Mouse (Mus musculus) embryonic facial prominence, embryonic 10.5 days (tissue): ENCODE data around the gene Jazf1. TPM values are rescaled to one million over a fixed set of nuclear protein-coding genes. Genes with fewer than 3 reads are reported as not detected.

ENCODE experiments used
- DNase-seq: peaks from one replicate; pipeline ENCODE4 v3.0.0-alpha.2; 2017; ENCODE audit warnings: low spot score
- H3K27ac ChIP-seq: fragments of 300-500 bp; sonication (generic); replicated peaks from 2 replicates; pipeline ENCODE4 v1.5.1; 2016; ENCODE audit warnings: mild to moderate bottlenecking
- H3K27me3 ChIP-seq: fragments of 300-500 bp; sonication (generic); replicated peaks from 2 replicates; pipeline ENCODE4 v1.6.1; 2016; ENCODE audit warnings: low read depth, mild to moderate bottlenecking; ENCODE audit not compliant: poor library complexity, severe bottlenecking
- H3K36me3 ChIP-seq: fragments of 300-500 bp; sonication (generic); replicated peaks from 2 replicates; pipeline ENCODE4 v1.6.1; 2016; ENCODE audit warnings: mild to moderate bottlenecking, moderate library complexity
- H3K4me1 ChIP-seq: fragments of 300-500 bp; sonication (generic); 2 replicates; pipeline ENCODE4 v1.6.1; 2016
- H3K4me3 ChIP-seq: fragments of 300-500 bp; sonication (generic); 2 replicates; pipeline ENCODE4 v1.5.1; 2016; ENCODE audit warnings: mild to moderate bottlenecking, moderate library complexity
- H3K9me3 ChIP-seq: fragments of 300-500 bp; sonication (generic); 2 replicates; pipeline ENCODE4 v1.6.1; 2016; ENCODE audit warnings: mild to moderate bottlenecking
- WGBS: fragments of 180-500 bp; shearing (Covaris S2); methylation state at CpG from one replicate; pipeline ENCODE4 v1.1.7; 2016; 5-methylcytosine and 5-hydroxymethylcytosine counted together
- polyA plus RNA-seq: library from polyadenylated mRNA; unstranded; fragments of >200 nt; fragmentation: Nextera tagmentation; extraction: Ambion mirVana; gene quantifications from 2 replicates; pipeline ENCODE4 v1.2.1, GENCODE M21; 2016

The Jazf1 gene
- 2.6 and 3.0 TPM in 2 replicates for polyA plus RNA-seq

GRCm38 (mm10) chr6:53067989-53068874 lies at the start of gene Jazf1:
Jazf1 (minus strand) TSS chr6:53068631.
- 3% methylated on average over 131 of the region's 133 CpGs for WGBS
- peak; percentile 73 for DNase-seq
- peak within 1 kb of the TSS; percentile 79 for H3K27ac ChIP-seq

DNA sequence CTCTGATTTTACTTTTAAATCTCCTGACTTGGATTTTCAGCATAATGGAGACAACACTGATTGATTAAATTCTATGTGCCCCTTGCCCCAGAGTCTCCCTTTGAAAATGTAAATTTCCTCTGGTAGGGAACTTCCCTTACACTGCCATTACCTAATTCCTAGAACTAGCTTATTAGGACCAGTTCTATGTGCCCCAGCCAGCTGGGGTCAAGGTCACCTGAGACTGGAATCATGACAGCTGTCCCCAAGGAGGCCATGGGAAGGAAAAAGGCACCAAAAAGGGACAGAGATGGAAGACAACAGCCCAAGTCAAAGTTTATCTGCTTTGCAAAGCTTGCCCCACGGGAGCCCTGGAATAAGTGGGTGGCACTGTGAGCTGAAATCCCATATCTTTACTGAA lies 49.4 kb upstream of the Jazf1 start:
- Histone ChIP-seq H3K27ac (no peak overlapping the region; the same call in 1 of the 2 replicates), H3K4me1 (peaks cover 13% of the 10 kb centered on the region), H3K36me3 (no peaks in the 10 kb centered on the region), H3K4me3 (no peak overlapping the region), H3K27me3 (no peaks in the 10 kb centered on the region), H3K9me3 (no peaks in the 10 kb centered on the region)
- no peak for DNase-seq
- 62% methylated on average over 1 of the region's 1 CpGs for WGBS

More at GRCm38 (mm10) chr6:53067989-53068874, at the start of gene Jazf1:
- Histone ChIP-seq H3K36me3 (no peaks in the 10 kb centered on the region), H3K4me1 (peaks cover 18% of the 10 kb centered on the region), H3K9me3 (no peaks in the 10 kb centered on the region), H3K27me3 (peaks cover 77% of the 10 kb centered on the region), H3K4me3 (peak within 1 kb of the TSS; percentile 87)

DNA sequence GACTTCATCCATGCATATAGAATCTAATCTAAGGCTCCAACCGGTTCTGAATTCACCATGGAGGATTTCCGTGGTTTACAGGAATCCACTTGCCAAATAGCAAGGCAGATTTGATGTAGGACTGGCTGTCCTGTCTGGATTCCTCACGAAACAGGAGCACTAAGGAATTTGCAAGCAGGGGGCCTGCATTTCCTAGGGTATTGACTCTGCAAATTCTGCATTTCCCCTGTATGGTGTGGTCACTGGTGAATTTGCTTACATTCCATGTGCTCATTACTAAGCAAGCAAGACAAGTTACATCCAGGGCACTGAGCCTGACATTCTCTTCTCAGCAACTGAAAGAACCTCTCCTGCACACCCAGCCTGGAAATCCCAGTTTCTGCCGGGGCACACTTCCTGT lies 18.4 kb upstream of the Jazf1 start:
- peaks cover 15% of the 10 kb centered on the region for H3K4me1 ChIP-seq
- H3K4me3 ChIP-seq, result no peak overlapping the region
- WGBS, result 60% methylated on average over 4 of the region's 4 CpGs
- H3K27ac ChIP-seq, result no peak overlapping the region; the same call in 1 of the 2 replicates
- DNase-seq, result no peak
- H3K36me3 ChIP-seq, result no peaks in the 10 kb centered on the region
- no peaks in the 10 kb centered on the region for H3K27me3 ChIP-seq
- no peaks in the 10 kb centered on the region for H3K9me3 ChIP-seq

- no peak overlapping the region for H3K4me3 ChIP-seq
- 81% methylated on average over 4 of the region's 4 CpGs for WGBS
- H3K27ac ChIP-seq, result no peak overlapping the region
- no peaks in the 10 kb centered on the region for H3K27me3 ChIP-seq
- H3K4me1 ChIP-seq, result peaks cover 2% of the 10 kb centered on the region; the same call in 1 of the 2 replicates
- no peaks in the 10 kb centered on the region for H3K9me3 ChIP-seq
- DNase-seq, result no peak
- H3K36me3 ChIP-seq, result no peaks in the 10 kb centered on the region
Measured at GRCm38 (mm10) chr6:53081241-53081640, 12.8 kb upstream of the Jazf1 start.

- Histone ChIP-seq H3K4me3 (no peak overlapping the region), H3K27ac (no peak overlapping the region), H3K9me3 (no peaks in the 10 kb centered on the region), H3K27me3 (no peaks in the 10 kb centered on the region), H3K36me3 (no peaks in the 10 kb centered on the region), H3K4me1 (no peaks in the 10 kb centered on the region)
- no peak for DNase-seq
- 58% methylated on average over 2 of the region's 2 CpGs for WGBS
Measured at GRCm38 (mm10) chr6:53078671-53079070, 10.2 kb upstream of the Jazf1 start.

DNA sequence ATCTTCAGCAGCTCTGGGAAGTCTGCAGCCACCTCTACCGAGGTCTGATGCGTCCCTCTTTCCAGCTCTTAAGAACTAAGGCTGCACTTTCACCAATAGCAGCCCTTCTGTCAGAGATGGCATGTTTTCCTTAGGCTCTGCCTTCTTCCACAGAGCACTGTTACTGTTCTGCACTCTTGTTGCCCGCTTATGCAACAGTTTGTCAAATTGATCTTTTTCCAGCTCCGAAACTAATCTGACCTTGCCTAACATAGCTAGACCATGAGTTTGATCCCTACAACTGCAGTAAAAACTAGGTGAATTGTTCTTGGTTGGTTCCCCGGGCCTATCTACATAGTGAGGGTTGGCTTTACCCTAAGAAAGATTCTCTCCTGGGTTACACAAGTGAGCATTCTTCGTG lies 3.3 kb upstream of the Jazf1 start:
- 84% methylated on average over 6 of the region's 6 CpGs for WGBS
- Histone ChIP-seq H3K9me3 (no peaks in the 10 kb centered on the region), H3K4me1 (peaks cover 18% of the 10 kb centered on the region), H3K4me3 (no peak overlapping the region), H3K27ac (no peak overlapping the region), H3K36me3 (no peaks in the 10 kb centered on the region), H3K27me3 (peaks cover 59% of the 10 kb centered on the region)
- DNase-seq, result no peak

GRCm38 (mm10) chr6:53069976-53070575 lies 1.6 kb upstream of the Jazf1 start:
- Histone ChIP-seq H3K4me3 (no peak overlapping the region), H3K27me3 (peaks cover 75% of the 10 kb centered on the region), H3K36me3 (no peaks in the 10 kb centered on the region), H3K27ac (no peak overlapping the region), H3K4me1 (peaks cover 18% of the 10 kb centered on the region), H3K9me3 (no peaks in the 10 kb centered on the region)
- no peak for DNase-seq
- 40% methylated on average over 5 of the region's 5 CpGs for WGBS

DNA sequence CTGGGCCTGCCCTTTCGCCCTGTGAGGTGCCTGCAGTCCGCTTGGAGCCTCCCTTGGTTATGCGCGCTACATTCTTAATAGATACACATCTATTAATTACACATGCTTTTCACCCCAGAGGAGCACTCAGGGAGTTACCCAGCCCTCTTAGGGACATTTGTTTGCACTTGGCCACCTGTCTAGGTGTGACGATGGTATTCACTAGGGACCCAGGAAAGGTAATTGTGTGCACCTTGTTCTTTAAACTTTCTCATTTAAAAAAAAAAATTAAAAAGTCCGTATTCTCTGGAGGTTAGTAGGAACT lies 396 bp upstream of the Jazf1 start:
- Histone ChIP-seq H3K36me3 (no peaks in the 10 kb centered on the region), H3K27me3 (peaks cover 77% of the 10 kb centered on the region), H3K9me3 (no peaks in the 10 kb centered on the region), H3K4me1 (peaks cover 18% of the 10 kb centered on the region), H3K27ac (peak overlapping the region; percentile 79), H3K4me3 (peak overlapping the region; percentile 87)
- no peak for DNase-seq
- WGBS, result 2% methylated on average over 6 of the region's 6 CpGs

DNA sequence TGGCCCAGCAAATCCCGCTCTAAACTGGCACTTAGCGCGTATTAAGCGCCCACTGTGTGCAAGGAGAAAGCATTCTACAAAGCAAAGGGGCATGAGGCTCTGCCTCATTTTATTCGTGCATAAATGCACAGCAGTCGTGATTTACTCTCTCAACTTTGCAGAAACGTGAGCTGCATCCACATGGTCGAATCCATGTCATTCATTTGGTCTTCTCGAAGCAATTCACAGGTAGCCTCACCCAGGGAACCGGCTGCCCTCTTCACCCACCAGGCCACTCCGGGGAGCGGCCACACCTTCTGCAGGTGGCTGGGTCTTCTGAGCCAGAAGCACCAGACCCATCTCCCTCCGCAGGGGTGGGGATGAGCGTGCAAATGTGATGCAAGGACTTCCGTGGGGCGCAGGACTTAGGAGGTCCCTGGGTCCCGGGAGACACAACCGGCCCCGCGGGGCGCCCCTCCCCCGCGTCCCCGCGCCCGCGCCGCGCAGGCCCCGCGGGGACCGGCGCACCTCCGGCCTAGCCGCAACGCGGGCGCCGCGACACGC lies 914 bp downstream of the Jazf1 start:
- Histone ChIP-seq H3K9me3 (no peaks in the 10 kb centered on the region), H3K36me3 (no peaks in the 10 kb centered on the region), H3K4me1 (peaks cover 18% of the 10 kb centered on the region), H3K27ac (peak overlapping the region; percentile 51; the same call in 1 of the 2 replicates), H3K27me3 (peaks cover 75% of the 10 kb centered on the region), H3K4me3 (peak overlapping the region; percentile 87)
- peak; percentile 29 for DNase-seq
- WGBS, result 5% methylated on average over 41 of the region's 41 CpGs

DNA sequence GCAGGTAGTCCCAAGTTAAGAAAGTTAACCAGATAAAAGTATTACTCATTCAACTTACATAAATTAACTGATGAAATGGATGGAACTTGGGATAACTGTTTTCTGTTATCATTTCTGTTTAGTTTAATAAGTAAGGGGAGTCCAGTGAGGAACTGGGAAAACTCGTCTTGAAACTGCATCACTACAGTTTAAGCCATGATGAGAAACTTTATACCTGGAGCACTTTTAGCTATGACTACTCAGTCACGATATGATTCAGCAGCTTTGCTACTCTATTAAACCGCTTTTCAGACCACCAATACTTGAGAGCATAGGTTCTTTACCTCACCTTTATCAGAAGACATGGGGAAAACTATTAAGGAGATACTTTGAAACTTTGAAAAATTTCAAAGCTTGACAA lies 1.5 kb downstream of the Jazf1 start:
- no peak for DNase-seq
- Histone ChIP-seq H3K27ac (no peak overlapping the region), H3K36me3 (no peaks in the 10 kb centered on the region), H3K27me3 (peaks cover 70% of the 10 kb centered on the region), H3K9me3 (no peaks in the 10 kb centered on the region), H3K4me1 (peaks cover 18% of the 10 kb centered on the region), H3K4me3 (peak overlapping the region; percentile 87; the same call in 1 of the 2 replicates)
- WGBS, result 54% methylated on average over 3 of the region's 3 CpGs

GRCm38 (mm10) chr6:53064070-53064469 lies 4.4 kb downstream of the Jazf1 start:
- no peak overlapping the region for H3K27ac ChIP-seq
- peaks cover 43% of the 10 kb centered on the region for H3K27me3 ChIP-seq
- peaks cover 12% of the 10 kb centered on the region for H3K4me1 ChIP-seq
- 89% methylated on average over 4 of the region's 4 CpGs for WGBS
- no peak overlapping the region for H3K4me3 ChIP-seq
- DNase-seq, result no peak
- no peaks in the 10 kb centered on the region for H3K9me3 ChIP-seq
- H3K36me3 ChIP-seq, result no peaks in the 10 kb centered on the region

GRCm38 (mm10) chr6:53054909-53055308 lies 13.5 kb downstream of the Jazf1 start:
- no peak overlapping the region for H3K4me3 ChIP-seq
- WGBS, result 70% methylated on average over 2 of the region's 2 CpGs
- no peak for DNase-seq
- H3K27ac ChIP-seq, result no peak overlapping the region
- no peaks in the 10 kb centered on the region for H3K27me3 ChIP-seq
- no peaks in the 10 kb centered on the region for H3K36me3 ChIP-seq
- H3K4me1 ChIP-seq, result no peaks in the 10 kb centered on the region
- H3K9me3 ChIP-seq, result no peaks in the 10 kb centered on the region
